Mouse (Mus musculus) hindbrain, embryonic 12.5 days (tissue): ENCODE measurements around the gene Gm9844. TPM values are rescaled to one million over a fixed set of nuclear protein-coding genes. Genes with fewer than 3 reads are reported as not detected.
"Not testable (repeated sequence)": the region's sequence is repeated elsewhere in the genome, so short reads cannot be mapped to it uniquely, and the experiment has no call there.

Experiments used
- ATAC-seq: fragments of 200-750 bp; cut with Nextera tagmentation; 2 replicates; pipeline ENCODE4 v1.8.0; 2017; ENCODE audit warnings: moderate TSS enrichment; ENCODE audit not compliant: low FRiP score
- H3K27ac ChIP-seq: fragments of 300-500 bp; sonication (generic); 2 replicates; pipeline ENCODE4 v1.5.1; 2016; ENCODE audit warnings: mild to moderate bottlenecking
- H3K27me3 ChIP-seq: fragments of 300-500 bp; sonication (generic); 2 replicates; pipeline ENCODE4 v1.6.1; 2016; ENCODE audit warnings: mild to moderate bottlenecking
- H3K36me3 ChIP-seq: fragments of 300-500 bp; sonication (generic); 2 replicates; pipeline ENCODE4 v1.6.1; 2016; ENCODE audit warnings: mild to moderate bottlenecking
- H3K4me1 ChIP-seq: fragments of 300-500 bp; sonication (generic); 2 replicates; pipeline ENCODE4 v1.6.1; 2016
- H3K4me2 ChIP-seq: fragments of 300-500 bp; sonication (generic); replicated peaks from 2 replicates; pipeline ENCODE4 v1.6.1; 2016; ENCODE audit warnings: mild to moderate bottlenecking
- H3K4me3 ChIP-seq: fragments of 300-500 bp; sonication (generic); 2 replicates; pipeline ENCODE4 v1.5.1; 2016; ENCODE audit warnings: mild to moderate bottlenecking
- H3K9ac ChIP-seq: fragments of 300-500 bp; sonication (generic); 2 replicates; pipeline ENCODE4 v1.6.1; 2016; ENCODE audit warnings: mild to moderate bottlenecking, moderate library complexity
- H3K9me3 ChIP-seq: fragments of 300-500 bp; sonication (generic); replicated peaks from 2 replicates; pipeline ENCODE4 v1.6.1; 2016; ENCODE audit warnings: mild to moderate bottlenecking
- WGBS: fragments of 180-500 bp; shearing (Covaris S2); methylation state at CpG from one replicate; pipeline ENCODE4 v1.1.7; 2016; 5-methylcytosine and 5-hydroxymethylcytosine counted together
- polyA plus RNA-seq: library from polyadenylated mRNA; unstranded; fragments of >200 nt; fragmentation: Nextera tagmentation; extraction: Ambion mirVana; gene quantifications from 2 replicates; pipeline ENCODE4 v1.2.1, GENCODE M21; 2016

The Gm9844 gene
- 28.6 and 37.8 TPM in 2 replicates for polyA plus RNA-seq

DNA sequence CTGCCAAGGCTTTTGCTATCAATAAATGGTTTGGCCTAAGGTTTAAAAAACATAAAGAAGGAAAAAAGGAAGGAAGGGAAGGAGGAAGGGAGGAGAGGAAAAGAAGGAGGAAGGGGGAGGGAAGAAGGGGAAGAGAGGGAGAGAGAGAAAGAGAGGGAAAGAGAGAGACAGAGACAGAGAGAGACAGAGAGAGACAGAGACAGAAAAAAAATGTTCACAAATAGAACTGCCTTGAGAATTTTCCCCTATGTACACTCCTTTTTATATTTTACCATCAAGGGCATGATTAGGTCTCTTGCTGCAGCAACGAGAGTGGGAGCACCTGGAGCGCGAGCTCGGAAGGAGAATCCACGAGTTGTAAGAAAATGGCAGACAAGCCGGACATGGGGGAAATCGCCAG is at the start of gene Gm9844:
TSS of gene Gm9844 (plus strand) at position 301 of the 400 bp plus-strand sequence.
- H3K36me3 ChIP-seq = no peaks in the 10 kb centered on the region
- H3K27ac ChIP-seq = no peak within 1 kb of the TSS
- ATAC-seq = no peak
- no peaks in the 10 kb centered on the region for H3K4me1 ChIP-seq
- 88% methylated on average over 7 of the region's 7 CpGs for WGBS
- no peak within 1 kb of the TSS for H3K4me3 ChIP-seq
- no peaks in the 10 kb centered on the region for H3K27me3 ChIP-seq
- H3K9ac ChIP-seq = no peak within 1 kb of the TSS
- no peak within 1 kb of the TSS for H3K4me2 ChIP-seq
- no peaks in the 10 kb centered on the region for H3K9me3 ChIP-seq

DNA sequence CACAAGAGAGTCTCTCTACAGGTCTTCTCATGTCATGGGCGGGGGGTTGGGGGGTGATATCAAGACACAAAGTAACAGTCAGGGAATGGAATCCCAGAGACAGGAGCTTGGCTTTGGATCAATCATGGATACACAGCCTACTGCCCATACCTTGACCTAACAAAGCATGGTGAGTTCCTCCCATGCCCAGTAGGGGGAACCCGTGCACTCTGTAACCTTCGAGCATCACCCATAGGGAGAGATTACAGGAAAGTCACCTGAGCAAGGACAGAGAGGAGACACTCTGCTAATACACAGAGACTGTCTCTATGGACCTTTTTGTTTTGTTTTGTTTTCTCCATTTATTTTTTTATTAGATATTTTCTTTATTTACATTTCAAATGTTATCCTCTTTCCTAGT is 44.5 kb upstream of the Gm9844 start:
- Histone ChIP-seq H3K4me1 (no peaks in the 10 kb centered on the region), H3K4me3 (no peak overlapping the region), H3K9ac (no peak overlapping the region), H3K9me3 (no peaks in the 10 kb centered on the region), H3K27me3 (no peaks in the 10 kb centered on the region; the same call in 1 of the 2 replicates), H3K36me3 (no peaks in the 10 kb centered on the region), H3K4me2 (no peak overlapping the region), H3K27ac (no peak overlapping the region)
- ATAC-seq = peak; percentile 68; the same call in 1 of the 2 replicates
- 2% methylated on average over 3 of the region's 3 CpGs for WGBS

DNA sequence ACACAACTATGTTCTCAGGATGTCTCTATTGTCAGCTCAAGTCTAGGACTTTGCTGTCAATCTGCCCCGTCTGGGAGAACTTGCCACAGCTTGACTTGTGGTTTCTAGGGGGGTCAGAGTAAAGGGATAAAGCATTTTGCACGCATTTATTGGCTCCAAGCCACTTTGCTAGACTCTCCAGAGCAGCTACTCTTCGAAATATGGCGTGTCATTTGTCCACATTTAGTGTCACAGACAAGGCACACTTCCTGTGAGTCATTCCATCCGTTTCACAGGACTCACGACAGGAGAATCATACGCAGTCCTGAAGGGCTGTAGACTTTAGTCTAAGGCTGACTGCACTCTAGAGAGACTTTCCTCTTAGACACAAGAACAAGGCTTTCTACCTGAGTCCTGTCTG is 37.6 kb upstream of the Gm9844 start:
- Histone ChIP-seq H3K4me2 (no peak overlapping the region), H3K36me3 (no peaks in the 10 kb centered on the region), H3K27ac (no peak overlapping the region), H3K27me3 (no peaks in the 10 kb centered on the region), H3K9me3 (no peaks in the 10 kb centered on the region), H3K4me3 (no peak overlapping the region), H3K9ac (no peak overlapping the region), H3K4me1 (no peaks in the 10 kb centered on the region)
- WGBS = 76% methylated on average over 7 of the region's 7 CpGs
- no peak for ATAC-seq

DNA sequence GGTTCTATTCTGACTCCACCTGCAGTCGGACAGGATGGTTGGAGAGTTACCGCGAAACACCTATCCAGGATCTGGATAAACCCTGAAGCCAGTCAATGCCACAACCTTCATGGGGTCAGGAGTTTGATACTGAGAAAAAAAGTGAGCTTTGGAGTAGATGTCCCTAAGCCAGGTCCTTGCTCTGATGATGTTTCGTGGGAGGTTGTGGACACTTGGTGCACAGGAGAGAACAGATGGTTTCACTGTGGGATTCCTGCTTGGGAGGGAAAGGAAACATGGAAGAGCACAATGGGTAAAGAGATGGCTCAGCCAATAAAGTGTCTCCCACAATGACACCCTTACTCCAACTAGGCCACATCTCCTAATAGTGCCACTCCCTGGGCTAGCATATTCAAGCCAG is 34.8 kb upstream of the Gm9844 start:
- Histone ChIP-seq H3K9me3 (no peaks in the 10 kb centered on the region), H3K9ac (no peak overlapping the region), H3K27me3 (no peaks in the 10 kb centered on the region), H3K36me3 (no peaks in the 10 kb centered on the region), H3K27ac (no peak overlapping the region), H3K4me2 (no peak overlapping the region), H3K4me3 (no peak overlapping the region), H3K4me1 (no peaks in the 10 kb centered on the region)
- ATAC-seq = no peak
- WGBS = 91% methylated on average over 4 of the region's 4 CpGs

DNA sequence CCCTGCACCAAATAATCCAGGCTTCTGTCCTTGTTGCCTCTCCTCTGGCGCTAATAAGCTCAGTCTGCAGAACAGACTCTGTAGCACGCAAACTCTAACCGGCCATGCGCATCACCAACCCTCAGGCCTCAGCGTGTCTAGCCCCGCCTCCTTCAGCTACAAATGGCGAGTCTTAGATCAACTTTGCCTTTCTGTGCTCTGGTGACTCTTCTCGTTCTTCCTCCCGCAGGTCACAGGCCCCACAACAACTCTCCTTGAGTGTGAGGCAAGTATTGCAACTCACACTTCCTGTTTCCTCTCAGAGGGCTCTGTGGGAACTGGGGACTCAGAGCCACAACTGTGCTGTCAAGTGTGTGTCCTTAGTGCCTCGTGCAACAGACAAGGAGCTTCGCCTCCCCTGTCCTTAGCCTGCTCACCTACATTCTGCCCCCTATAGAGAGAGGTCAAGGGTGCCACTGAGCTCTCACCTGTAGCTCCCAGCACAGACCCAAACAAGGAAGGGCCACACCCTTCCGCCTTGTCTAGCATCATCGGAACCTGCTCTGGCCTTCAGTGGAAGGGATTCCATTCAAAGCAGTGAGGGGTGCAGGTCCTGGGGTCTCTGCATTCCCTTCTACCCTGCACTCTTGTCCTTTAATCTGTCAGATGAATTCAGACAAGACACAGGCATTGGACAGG is 23.1 kb upstream of the Gm9844 start:
- 66% methylated on average over 13 of the region's 13 CpGs for WGBS
- ATAC-seq, H3K4me2 ChIP-seq: not testable (repeated sequence)

DNA sequence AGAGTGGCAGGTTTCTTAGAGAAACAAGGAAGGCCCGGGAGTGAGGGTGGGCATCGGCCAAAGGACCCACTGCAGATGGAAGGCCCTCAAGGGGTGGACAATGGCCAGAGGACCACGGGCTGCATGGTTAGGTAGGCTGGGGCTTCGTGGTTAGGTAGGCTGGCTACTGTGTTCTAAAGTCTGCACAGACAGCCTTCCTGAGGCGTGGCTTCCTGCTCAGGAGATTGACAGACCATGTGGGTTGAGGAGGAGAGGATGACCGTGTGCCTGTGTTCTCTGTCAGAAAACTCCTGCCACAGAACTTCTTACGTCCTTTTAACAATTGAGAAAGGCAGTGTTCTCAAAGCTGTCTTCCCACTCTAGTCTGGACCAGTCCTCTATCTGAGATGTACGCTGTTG is 22.6 kb upstream of the Gm9844 start:
- Histone ChIP-seq H3K4me1 (peaks cover 2% of the 10 kb centered on the region; the same call in 1 of the 2 replicates), H3K4me2 (no peak overlapping the region), H3K9ac (no peak overlapping the region), H3K4me3 (no peak overlapping the region), H3K9me3 (no peaks in the 10 kb centered on the region), H3K36me3 (no peaks in the 10 kb centered on the region), H3K27me3 (no peaks in the 10 kb centered on the region), H3K27ac (no peak overlapping the region)
- ATAC-seq = no peak
- WGBS = 74% methylated on average over 8 of the region's 8 CpGs

More for the DNA sequence above, 23.1 kb upstream of the Gm9844 start:
- not testable (repeated sequence) for H3K36me3 ChIP-seq, H3K9ac ChIP-seq, H3K4me1 ChIP-seq, H3K9me3 ChIP-seq, H3K4me3 ChIP-seq, H3K27me3 ChIP-seq, H3K27ac ChIP-seq

DNA sequence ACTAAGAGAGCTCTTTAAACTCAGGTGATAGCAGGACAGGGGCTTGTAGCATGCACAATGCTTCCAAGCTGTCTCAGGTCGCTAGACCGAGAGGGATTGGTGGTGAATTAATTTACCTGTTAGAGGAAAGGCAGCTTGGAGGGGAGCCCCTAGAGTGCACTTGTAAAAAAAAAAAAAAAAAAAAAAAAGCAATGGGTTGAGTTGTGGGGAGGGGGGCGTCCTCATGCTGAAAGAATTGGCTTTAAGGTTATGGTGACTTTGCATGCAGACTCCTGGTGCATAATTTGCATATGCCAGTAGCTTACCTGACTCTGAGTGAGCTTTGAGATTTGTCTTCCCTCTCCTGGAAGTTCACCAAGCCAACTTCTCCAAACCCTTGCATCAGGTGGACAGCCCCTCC is 21.7 kb upstream of the Gm9844 start:
- no peak overlapping the region for H3K4me3 ChIP-seq
- no peak overlapping the region for H3K4me2 ChIP-seq
- no peaks in the 10 kb centered on the region for H3K36me3 ChIP-seq
- no peak overlapping the region for H3K9ac ChIP-seq
- no peak overlapping the region for H3K27ac ChIP-seq
- ATAC-seq = no peak
- H3K27me3 ChIP-seq = no peaks in the 10 kb centered on the region
- no peaks in the 10 kb centered on the region for H3K9me3 ChIP-seq
- H3K4me1 ChIP-seq = peaks cover 2% of the 10 kb centered on the region; the same call in 1 of the 2 replicates
- WGBS = 54% methylated on average over 3 of the region's 3 CpGs

DNA sequence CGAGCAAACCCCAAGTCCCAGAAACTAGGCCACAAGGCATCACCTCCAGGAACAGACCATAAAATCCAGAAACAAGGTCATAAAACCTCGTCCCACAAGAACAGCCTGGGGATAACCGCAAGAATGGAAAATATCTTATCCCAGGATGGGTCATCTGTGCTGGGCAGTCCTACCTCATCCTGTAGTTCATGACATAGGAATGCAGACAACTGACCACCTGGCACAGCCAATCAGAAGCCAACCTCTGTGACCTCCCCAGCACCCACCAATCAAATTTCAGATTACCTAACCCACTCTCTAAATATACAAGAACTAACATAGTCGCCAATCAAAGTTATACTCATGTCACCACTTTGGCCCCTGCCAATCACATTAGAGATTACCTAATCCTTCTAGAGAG is 21.0 kb upstream of the Gm9844 start:
- no peak overlapping the region for H3K4me3 ChIP-seq
- H3K4me2 ChIP-seq = no peak overlapping the region
- no peak overlapping the region for H3K27ac ChIP-seq
- H3K9ac ChIP-seq = no peak overlapping the region
- no peaks in the 10 kb centered on the region for H3K9me3 ChIP-seq
- ATAC-seq = no peak
- no peaks in the 10 kb centered on the region for H3K36me3 ChIP-seq
- H3K27me3 ChIP-seq = no peaks in the 10 kb centered on the region
- WGBS = 79% methylated on average over 4 of the region's 4 CpGs
- H3K4me1 ChIP-seq = peaks cover 2% of the 10 kb centered on the region; the same call in 1 of the 2 replicates

DNA sequence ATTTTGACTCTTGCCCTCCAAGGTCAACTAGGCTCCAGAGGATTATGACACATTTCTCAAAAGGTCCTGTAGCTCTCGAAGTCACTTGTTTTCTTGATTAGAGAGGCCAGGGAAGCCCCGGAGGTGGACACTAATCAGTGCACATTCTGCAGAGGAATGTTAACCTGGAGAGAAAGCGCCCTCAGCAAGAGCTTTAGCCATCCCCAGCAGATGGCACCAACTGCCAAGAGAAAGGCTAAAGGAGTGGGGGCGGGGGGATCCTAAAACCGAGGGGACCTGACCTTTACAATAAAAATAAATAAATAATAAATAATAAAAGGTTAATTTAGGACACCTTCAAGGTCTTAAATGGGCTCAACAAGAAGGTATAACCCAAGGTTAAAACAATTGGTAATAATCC is 17.9 kb upstream of the Gm9844 start:
- no peaks in the 10 kb centered on the region for H3K9me3 ChIP-seq
- H3K27me3 ChIP-seq = no peaks in the 10 kb centered on the region
- no peak for ATAC-seq
- no peaks in the 10 kb centered on the region for H3K4me1 ChIP-seq
- no peak overlapping the region for H3K9ac ChIP-seq
- no peak overlapping the region for H3K27ac ChIP-seq
- WGBS = 45% methylated on average over 5 of the region's 5 CpGs
- no peak overlapping the region for H3K4me2 ChIP-seq
- no peak overlapping the region for H3K4me3 ChIP-seq
- no peaks in the 10 kb centered on the region for H3K36me3 ChIP-seq

DNA sequence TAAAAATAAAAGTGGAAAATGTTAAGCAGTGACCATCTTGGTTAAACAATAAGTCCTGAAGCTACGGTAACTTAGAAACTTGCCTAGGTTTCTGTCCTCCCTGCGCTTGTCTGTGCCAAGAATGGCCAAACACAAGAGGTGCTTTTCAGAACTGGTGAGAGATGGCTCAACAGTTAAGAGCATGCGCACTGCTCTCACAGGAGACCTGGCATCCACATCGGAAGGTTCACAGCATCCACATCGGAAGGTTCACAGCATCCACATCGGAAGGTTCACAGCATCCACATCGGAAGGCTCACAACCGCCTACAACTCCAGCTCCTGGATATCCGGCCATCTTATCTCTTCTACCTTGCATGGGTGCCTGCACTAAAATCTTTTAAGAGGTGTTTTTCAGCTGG is 16.8 kb upstream of the Gm9844 start:
- Histone ChIP-seq H3K9me3 (no peaks in the 10 kb centered on the region), H3K4me3 (no peak overlapping the region), H3K27me3 (no peaks in the 10 kb centered on the region), H3K36me3 (no peaks in the 10 kb centered on the region), H3K9ac (no peak overlapping the region), H3K4me2 (no peak overlapping the region), H3K4me1 (no peaks in the 10 kb centered on the region), H3K27ac (no peak overlapping the region)
- WGBS = 85% methylated on average over 9 of the region's 9 CpGs
- no peak for ATAC-seq

DNA sequence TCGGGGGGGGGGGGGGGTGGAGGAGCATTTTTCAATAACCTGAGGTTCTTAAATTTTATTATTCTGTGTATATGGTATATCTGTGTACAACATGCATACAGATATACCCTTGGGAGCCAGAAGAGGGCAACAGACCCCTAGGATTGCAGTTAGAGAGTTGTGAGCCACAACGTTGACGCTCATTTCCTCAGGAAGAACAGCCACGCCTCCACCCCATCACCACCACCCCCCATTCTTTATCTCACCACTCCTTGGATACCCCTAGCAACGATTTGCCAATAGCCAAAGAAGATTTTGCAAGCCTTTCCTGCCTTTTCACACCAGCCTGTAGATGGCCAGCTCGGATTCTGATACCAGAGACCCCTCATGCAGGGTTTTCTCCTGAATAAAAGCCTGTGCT is 16.3 kb upstream of the Gm9844 start:
- Histone ChIP-seq H3K9ac (no peak overlapping the region), H3K4me2 (no peak overlapping the region), H3K27me3 (no peaks in the 10 kb centered on the region), H3K4me3 (no peak overlapping the region), H3K4me1 (no peaks in the 10 kb centered on the region), H3K9me3 (no peaks in the 10 kb centered on the region), H3K36me3 (no peaks in the 10 kb centered on the region), H3K27ac (no peak overlapping the region)
- WGBS = 6% methylated on average over 6 of the region's 6 CpGs
- ATAC-seq = no peak

DNA sequence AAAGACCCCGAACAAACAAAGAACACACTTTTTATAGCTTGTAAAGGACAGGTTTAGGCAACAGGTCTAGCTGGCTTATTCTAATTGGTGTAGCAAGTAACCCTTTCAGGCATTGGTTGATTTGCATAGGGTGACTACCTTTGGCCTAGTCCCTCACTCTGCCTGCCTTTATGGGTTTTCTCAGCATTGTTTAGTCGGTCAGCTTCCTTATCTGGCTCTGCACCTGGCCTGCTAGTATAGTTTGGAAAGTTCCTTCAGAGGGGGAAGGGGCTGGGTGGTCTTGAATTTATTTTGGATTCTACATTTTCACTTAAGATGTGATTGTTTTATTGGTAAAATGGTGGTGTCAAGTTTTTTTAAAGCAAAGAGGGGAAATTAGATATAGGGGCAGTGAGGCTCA is 15.4 kb upstream of the Gm9844 start:
- WGBS = 56% methylated on average over 2 of the region's 2 CpGs
- not testable (repeated sequence) for H3K36me3 ChIP-seq, H3K9me3 ChIP-seq, H3K4me2 ChIP-seq, H3K27me3 ChIP-seq, H3K4me3 ChIP-seq, H3K27ac ChIP-seq, ATAC-seq, H3K9ac ChIP-seq, H3K4me1 ChIP-seq

DNA sequence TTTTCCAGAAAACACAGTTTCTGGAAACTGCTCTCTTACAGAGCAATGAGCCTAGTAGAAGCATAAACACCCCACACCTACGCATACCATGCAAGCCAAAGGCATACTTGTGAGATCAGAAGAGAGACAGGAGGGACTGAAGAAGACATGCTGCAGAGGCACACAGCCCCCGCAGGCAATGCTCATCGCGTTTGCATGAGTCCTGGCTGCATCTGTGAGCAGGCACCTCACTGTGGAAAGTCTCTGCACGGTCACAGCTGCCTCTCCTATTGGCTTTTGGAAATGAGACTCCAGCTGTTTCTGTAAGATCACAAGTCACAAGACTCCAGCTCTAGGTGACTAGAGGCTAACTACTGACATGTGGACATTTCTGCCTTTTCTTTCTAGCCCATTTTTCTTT is 11.9 kb upstream of the Gm9844 start:
- Histone ChIP-seq H3K27me3 (no peaks in the 10 kb centered on the region), H3K4me1 (no peaks in the 10 kb centered on the region), H3K4me3 (no peak overlapping the region), H3K9me3 (no peaks in the 10 kb centered on the region), H3K9ac (no peak overlapping the region), H3K4me2 (no peak overlapping the region), H3K36me3 (no peaks in the 10 kb centered on the region), H3K27ac (no peak overlapping the region)
- WGBS = 18% methylated on average over 5 of the region's 5 CpGs
- ATAC-seq = no peak
